Mouse (Mus musculus): ENCODE results near the gene Stk11ip.

Gene Stk11ip

DNA sequence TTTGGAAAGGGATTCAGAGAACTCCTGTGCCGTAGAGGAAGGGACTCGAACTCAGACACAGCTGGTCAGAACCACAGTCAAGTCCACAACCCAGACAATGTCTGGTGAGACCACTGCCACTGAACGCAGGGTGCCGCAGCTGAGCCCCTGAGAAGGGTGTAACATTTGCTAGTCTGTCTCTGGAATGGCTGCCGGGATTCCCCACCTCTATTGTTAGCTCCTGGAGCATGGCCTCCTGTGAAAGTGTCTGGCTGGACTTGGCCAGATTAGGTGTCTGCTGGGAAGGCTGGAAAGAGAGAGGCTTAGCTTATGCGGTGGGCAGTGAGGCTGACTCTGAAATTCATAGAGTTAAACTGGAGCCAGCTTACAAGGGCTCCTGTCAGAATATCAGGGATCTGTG is 49.1 kb downstream of the Stk11ip start:
- no peak for DNase-seq (ENCODE audit: low spot score in 2 of 2)

DNA sequence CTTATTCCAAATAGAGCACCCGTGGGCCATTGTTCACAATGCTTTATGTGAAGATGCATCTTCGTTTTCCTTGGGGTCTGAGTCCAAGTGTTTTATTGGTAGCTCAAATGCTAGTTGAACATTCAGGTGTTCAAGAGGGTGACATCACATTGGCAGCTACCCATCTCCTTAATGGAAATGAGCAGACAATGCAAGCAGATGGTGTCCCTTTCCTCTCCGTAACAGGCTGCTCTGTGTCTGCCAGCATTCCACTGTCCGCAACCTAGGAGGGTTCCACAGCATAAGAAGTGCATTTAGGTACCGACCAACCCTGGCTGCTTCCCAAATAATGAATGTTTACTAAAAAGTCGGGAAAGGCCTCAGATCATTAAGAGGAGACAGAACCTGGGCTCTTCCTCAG is 51.4 kb downstream of the Stk11ip start:
- no peak for DNase-seq (ENCODE audit: low spot score in 2 of 2)

GRCm38 (mm10) chr1:75573715-75574114 is 52.4 kb downstream of the Stk11ip start:
- DNase-seq (ENCODE audit: low spot score in 2 of 2): no peak

- DNase-seq (ENCODE audit: low spot score in 2 of 2): no peak
Measured at GRCm38 (mm10) chr1:75574476-75575310, 53.4 kb downstream of the Stk11ip start.

DNA sequence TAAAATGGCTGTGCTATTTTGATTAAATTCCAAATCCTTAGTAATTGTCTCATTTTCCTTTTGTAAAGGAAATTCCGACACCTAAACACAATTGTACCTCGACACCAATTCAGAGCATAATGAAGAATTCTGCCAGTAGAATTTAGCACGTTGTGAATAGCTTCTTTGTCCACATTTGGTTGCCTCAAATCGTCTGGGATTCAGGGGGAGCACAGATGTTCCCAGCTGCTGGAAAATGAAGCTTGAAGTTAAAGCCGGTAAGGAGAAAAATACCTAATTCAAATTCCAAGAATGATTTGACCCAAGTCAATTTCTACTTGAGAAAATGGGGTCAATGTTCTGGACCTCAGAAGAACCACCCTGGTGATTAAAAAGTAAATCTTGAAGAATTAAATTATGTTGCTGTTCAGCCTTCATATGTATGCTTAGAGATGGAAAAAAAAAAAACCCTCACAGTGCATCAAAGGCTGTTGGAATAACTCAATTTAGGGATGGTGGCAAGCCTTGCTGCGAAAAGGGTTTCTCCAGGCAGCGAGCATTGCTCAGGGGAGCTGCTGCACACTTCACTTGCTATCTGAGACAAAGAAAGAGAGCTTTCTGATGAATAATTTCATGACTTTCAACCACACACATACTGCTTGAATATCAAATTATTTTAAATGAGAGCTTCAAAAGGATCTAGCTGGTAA is 60.8 kb downstream of the Stk11ip start:
- DNase-seq (ENCODE audit: low spot score in 2 of 2): no peak

DNA sequence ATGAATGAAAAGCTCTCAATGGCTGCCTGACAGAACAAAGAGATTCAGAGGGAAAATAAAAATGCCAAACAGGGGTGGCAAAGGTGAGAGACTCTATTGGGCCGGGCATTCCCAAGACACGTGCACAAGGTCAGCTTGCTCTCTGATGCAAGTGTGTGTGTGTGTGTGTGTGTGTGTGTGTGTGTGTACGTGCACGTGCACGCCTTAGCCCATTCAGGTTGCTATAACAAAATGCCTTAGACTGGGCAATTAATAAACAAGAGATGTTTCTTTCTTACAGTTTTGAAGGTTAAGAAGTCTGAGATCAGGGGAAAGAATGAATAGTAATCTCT is 61.3 kb downstream of the Stk11ip start:
- no peak for DNase-seq (ENCODE audit: low spot score in 2 of 2)

GRCm38 (mm10) chr1:75583034-75583433 is 61.7 kb downstream of the Stk11ip start:
- DNase-seq (ENCODE audit: low spot score in 2 of 2): no peak

DNA sequence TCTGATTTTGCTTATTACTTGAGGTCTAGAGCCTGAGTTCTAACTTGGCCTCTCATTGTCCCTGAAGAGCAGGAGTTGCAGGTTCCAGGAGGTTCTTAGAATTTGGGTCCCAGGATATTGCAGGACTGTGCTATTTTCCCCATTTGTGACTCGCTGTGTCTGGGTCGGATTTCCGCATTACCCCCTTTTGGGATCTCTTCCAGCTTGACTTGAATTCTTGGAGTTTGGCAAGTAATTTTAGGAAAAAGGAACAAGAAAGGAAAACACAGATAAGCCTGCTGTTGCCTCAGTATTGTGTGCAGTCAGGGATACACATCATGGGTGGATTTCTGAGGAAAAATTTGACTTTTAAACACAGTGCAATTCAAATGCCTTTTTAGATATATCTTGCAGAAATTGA is 65.5 kb downstream of the Stk11ip start:
- no peak for DNase-seq (ENCODE audit: low spot score in 2 of 2)
